Mouse (Mus musculus) cerebellum, adult 2 months (tissue): ENCODE results near the gene a.

Source experiments
- CTCF ChIP-seq: fragments of 200-500 bp; IDR thresholded peaks from 2 replicates; pipeline ENCODE4 v1.5.1; 2011; ENCODE audit warnings: low read depth, mild to moderate bottlenecking, control low read depth, low read length, moderate library complexity, borderline replicate concordance; ENCODE audit not compliant: insufficient read depth
- POLR2A ChIP-seq: fragments of 200-500 bp; IDR thresholded peaks from 2 replicates; pipeline ENCODE4 v1.6.1; 2011; ENCODE audit warnings: low read length, control low read depth, borderline replicate concordance; ENCODE audit not compliant: insufficient read depth

- TF ChIP-seq POLR2A, result no peak
- TF ChIP-seq CTCF, result no peak
Measured at GRCm38 (mm10) chr2:155054672-155055071, 263.5 kb downstream of the a start.
